Mouse (Mus musculus): ENCODE data around the gene Nmt1.

Gene Nmt1

DNA sequence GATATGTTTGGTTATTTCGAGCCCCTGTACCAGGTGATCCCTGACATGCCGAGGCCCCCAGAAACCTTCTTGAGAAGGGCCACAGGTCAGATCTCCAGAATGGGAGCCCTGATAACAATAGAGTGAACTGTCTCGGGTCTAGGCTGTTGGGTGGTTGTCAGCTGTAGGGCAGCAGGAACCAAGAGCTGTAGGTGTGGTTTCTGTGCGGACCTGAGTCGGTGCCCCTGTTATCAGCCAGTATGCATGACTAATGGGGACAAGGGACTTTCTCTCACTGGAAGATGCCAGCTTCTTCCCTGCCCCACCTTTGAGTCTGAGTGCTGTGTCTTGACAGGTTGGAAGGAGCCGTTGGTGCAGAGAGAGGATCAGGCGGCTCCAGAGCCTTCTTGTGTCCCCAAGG, 76.5 kb downstream of the Nmt1 start:
- no peak for DNase-seq (ENCODE audit: extremely low read depth, low read depth, low spot score)

DNA sequence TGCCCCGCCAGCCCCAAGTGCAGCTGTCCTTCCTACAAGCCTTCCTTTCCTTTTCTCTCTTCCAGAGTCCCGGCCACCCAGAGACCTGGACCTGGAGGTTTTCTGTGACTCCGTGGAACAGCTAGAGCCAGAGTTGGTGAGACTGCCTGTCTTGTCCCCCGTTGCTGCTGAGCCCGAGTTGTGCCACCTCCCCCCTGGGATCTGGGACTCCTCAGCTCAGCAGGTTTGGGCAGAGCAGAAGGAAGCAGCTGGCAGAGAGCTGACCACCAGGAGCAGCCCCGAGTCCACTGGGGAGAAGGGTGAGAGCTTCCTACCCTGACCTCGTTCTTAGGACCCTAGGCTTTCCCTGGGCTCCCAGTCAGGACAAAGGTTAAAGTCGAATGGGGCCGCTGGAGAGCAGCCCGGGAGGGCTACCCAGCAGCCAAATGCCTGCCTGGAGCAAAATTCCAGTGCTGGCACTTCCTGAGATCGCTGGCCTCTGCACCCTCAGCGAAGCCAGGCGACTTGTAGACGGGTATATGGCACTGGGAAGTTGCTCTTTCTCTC, 77.3 kb downstream of the Nmt1 start:
- no peak for DNase-seq (ENCODE audit: extremely low read depth, low read depth, low spot score)

DNA sequence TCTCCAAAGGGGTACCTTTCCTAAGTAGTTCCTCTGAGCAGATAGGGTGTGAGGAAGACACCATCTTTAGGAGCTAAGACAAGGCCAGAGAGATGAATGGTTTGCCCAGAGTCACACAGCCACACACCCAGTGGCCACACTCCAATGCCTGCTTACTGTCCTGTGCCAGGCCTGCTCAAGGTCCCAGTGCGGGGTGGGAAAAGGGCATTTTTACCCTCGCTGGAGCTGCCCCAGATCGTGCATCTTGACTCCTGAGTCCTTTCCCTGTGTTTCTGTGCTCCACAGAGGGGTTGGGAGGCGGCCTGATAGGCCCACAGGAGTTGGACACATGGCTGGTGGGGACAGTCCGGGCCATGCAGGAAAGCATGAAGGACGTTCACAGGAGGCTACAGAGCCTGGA, 77.8 kb downstream of the Nmt1 start:
- no peak for DNase-seq (ENCODE audit: extremely low read depth, low read depth, low spot score)

DNA sequence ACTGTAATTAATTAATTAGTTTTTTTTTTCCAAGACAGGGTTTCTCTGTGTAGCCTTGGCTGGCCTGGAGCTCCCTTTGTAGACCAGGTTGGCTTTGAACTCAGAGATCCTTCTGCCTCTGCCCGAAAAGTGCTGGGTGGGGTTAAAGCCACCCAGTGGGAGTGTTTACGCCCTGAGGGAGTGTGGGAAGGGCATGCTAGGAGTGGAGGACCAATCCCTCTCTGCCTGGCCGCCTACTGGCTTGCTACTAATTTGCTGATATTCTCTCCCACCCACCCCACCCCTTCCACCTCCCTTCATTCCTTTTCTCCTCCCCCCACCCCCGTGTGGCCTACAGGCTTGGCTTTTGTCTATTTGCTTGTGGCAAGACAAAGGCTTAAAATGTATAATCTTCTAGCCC, 78.4 kb downstream of the Nmt1 start:
- no peak for DNase-seq (ENCODE audit: extremely low read depth, low read depth, low spot score)

DNA sequence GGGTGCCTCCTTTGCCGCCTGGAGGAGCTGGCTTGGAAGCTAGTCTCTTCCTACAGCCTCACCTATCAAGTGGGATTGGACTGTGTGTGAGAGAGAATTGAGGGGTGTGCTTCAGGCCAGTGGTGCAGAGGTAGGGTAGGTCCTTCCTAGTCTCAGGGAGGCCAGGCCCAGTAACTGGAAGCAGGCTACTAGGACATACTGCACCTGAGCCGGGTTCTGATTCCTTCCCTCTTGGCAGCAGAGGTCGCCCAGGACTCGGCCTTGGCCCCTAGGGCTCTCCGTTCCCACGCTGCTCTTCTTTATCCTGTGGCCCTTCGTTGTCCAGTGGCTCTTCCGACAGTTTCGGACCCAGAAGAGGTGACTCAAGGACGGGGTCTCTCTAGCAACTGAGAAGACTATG, 83.3 kb downstream of the Nmt1 start:
- DNase-seq (ENCODE audit: extremely low read depth, low read depth, low spot score) = no peak

DNA sequence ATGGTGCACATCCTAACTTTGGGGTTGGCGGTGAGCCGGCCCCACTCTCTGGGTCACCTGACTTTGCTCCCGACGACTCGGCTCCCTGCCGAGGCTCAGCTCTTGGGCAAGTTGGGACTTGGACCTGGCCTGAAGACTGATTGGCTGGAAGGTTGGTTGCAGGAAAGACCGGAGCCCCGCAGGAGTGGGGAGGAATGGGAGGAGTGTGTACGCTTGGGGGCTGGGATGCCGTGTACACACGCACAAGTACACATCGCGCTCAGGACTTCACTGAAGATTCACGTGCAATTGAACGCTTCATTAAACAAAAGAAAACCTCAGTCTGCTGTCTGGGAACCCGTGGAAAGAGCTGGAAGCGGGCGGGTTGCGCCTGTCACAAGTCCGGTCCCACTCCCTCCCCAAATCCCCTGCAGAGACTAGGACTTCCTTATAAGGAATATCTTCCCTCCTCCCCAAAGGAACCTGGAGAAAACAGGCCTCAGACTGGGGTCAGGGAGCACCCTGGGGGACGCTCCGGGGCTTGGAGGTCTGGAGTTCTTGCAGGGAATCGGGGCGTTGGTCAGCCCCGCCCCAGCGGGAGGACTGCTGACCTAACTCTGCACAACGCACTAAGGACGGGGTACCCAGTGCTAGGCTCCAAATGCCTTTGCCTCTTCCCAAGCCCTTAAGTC, 84.0 kb downstream of the Nmt1 start:
- DNase-seq (ENCODE audit: extremely low read depth, low read depth, low spot score) = peak; percentile 78

DNA sequence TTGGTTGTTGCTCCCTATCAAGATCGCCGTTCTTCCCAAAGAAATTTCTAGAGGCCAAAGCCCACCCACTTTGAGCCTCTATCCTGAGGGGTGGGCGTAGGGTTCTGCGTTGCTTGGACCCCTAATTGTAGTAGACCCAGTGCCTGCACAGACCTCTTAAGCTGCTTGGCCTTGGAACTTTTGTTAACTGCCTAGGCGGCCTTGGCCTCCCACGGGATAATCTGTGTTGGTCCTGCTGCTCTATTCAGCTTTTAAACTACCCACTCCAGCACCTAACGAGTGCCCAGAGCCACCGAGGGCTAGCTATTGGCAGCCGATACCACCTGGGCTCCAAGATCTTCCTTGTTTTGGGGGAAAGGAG, 84.5 kb downstream of the Nmt1 start:
- no peak for DNase-seq (ENCODE audit: extremely low read depth, low read depth, low spot score)

DNA sequence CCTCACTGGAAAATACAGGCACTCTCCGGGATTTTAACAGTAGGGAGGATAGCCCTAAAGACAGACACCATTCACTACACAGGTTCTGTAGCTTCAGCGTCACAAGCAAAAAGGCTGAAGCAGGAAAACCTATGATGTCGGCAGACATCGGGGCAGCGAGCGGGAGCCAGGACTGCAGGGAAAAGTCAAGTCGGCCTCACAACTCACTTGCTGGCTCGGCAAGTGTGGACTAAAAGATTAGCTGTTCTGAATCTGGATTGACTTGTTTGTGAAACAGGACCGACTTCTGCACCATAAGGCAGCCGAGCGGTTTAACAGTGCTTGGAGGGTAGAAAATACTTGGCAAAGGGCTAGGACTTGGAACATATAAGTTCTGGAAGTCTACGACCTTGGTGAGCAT, 85.0 kb downstream of the Nmt1 start:
- DNase-seq (ENCODE audit: extremely low read depth, low read depth, low spot score) = peak; percentile 81

DNA sequence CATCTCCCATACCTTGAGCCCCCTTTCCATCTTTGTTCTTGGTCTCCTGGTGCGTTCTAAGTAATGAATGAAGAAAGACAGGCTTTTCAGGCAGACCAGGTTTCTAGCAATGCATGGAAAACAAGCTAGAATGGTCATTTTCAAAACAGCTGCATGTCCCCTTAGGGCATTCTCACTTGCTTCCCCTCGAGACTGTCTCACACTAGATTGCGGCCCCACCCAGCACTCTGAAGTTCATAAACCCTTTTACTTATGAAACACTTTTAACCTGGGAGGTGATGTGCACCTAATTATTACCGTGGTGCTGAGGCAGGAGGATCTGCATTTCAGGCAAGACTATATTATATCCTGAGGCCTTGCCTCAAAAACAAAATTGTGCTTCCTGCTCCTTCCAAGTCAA, 85.8 kb downstream of the Nmt1 start:
- no peak for DNase-seq (ENCODE audit: extremely low read depth, low read depth, low spot score)

DNA sequence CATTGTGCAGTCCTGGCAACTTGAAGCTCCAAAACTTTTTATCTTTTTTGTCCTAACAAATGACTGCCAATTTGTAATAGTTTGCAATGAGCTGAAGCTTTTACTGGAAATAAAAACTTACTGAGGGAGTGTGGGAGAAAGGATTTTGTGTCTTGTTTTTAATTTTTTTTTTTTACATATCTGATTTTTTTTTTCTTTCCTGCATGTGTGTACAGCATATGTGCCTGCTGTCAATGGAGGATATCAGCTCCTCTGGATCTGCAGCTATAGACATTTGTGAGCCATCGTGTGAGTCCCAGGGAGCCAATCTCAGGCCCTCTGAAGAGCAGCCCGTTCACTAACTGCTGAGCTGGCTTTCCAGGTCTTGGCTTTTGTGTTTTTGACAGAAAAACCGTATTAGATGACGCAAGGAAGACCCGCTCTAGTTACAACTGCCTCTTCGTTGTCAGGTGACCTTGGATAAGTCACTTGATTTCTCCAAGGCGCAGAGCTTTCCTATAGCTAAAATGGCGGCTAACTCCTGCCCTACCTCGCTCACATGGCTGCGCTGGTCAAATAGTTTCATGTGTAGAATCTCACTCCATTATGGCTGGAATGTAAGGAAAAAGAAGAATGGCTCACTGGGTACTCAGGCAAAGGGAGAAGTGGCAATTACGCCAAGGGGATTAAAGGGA, 86.4 kb downstream of the Nmt1 start:
- no peak for DNase-seq (ENCODE audit: extremely low read depth, low read depth, low spot score)

DNA sequence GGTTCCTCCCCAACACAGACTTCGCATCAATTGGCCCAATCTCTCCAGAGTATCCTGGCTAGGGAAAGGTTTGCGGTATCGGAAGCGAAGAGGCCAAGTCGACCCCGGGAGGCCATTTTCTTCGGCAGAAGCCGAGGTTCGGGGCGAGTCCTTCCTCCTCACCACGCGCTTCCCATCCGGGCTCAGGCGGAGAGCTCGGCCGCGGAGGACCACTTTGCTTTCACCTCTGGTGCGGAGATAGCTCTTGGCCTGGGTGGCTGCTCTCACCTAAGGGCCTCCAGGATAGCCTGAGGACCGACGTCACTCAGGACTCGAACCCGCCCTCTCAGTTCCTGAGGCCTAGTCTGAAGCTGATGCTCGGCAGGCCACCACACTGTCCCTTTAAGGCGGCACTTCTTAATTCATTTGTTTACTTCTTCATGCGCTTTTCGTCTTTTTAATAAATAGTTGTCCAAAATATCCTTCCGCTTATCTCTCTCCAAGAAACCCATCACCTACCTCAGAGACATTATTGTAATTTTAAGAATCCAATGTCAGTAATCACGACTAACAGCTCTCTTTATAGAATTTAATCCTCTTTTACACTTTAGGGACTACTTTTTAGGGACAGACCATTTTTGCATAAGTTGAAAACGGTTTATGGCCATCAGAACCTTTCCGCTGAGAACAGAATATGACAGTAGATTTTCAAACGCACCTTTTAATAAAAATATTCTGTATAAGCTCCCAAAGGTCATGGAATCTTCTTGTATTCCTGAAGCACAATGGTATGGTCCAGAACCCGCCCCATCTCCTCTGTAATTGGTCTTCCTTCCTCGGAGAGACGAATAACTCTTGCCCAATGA, 87.4 kb downstream of the Nmt1 start:
- no peak for DNase-seq (ENCODE audit: extremely low read depth, low read depth, low spot score)

DNA sequence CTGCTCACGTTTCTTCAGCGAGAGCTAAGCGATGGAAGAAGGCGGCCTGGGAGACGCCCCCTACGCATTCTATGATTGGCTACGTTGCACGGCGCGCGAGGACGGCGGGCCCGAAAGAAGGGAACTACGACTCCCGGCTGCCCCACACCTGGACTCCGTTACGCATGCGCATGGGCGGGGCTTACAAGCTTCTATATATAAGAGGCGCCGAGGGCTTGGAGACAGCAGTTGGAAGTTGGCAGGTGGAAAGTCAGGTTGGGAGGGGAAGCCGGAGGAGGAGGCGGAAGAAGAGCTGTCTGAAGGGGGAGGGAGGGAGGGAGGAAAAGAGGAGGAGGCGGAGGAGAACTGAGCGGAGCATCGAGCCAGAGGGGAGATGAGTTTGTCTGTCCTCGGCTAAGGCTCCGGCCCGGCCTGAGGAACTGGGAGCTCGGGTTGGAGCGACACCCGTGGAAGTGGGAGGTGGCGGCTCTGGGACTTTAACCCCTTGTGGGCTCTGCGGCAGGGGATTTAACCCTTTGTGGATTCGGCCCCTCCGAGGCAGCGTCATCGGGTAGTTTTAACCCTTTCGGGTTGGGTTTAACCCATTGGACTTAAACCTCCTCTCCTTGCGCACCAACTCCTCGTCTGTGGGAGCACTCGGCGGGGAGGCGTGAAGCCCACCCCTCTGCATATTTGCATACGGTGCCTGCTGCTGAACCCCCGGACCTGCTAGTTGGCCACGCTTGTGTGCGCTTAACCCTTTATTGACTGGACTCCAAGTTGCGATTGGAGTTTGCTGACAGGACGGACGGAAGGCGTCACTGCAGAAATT, 88.2 kb downstream of the Nmt1 start, which contains the start of gene Hexim1:
TSS of gene Hexim1 (plus strand) at position 224 of the 811 bp plus-strand sequence.
- DNase-seq (ENCODE audit: extremely low read depth, low read depth, low spot score) = peak; percentile 97

DNA sequence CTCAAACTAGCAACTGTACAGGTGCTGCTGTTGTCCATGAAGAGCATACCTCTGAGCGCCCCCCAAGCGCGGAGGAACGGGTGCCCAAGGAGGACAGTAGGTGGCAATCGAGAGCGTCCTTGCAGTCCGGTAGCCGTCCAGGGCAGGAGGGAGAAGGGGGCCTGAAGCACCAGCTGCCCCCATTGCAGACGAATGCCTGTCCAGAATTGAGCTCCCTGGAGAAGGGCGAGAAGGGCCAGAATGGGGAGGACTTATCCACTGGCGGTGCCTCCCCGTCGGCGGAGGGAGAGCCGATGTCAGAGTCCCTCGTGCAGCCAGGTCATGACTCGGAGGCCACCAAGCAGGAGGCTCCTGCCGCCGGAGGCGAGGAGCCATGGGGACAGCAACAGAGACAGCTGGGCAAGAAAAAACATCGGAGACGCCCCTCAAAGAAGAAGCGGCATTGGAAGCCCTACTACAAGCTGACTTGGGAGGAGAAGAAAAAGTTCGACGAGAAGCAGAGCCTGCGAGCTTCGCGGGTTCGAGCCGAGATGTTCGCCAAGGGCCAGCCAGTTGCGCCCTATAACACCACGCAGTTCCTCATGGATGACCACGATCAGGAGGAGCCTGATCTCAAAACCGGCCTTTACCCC, 89.1 kb downstream of the Nmt1 start:
- no peak for DNase-seq (ENCODE audit: extremely low read depth, low read depth, low spot score)

DNA sequence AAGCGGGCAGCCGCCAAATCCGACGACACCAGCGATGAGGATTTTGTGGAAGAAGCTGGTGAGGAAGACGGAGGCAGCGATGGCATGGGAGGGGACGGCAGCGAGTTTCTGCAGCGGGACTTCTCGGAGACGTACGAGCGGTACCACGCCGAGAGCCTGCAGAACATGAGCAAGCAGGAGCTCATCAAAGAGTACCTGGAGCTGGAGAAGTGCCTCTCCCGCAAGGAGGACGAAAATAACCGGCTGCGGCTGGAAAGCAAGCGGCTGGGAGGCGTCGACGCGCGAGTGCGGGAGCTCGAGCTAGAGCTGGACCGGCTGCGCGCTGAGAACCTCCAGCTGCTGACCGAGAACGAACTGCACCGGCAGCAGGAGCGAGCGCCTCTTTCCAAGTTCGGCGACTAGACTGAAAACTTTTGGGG, 89.6 kb downstream of the Nmt1 start:
- no peak for DNase-seq (ENCODE audit: extremely low read depth, low read depth, low spot score)
